Mouse (Mus musculus) embryonic facial prominence, embryonic 11.5 days (tissue): ENCODE data around the gene Abhd2. TPM values are rescaled to one million over a fixed set of nuclear protein-coding genes. Genes with fewer than 3 reads are reported as not detected.

Source experiments
- ATAC-seq: fragments of 200-750 bp; cut with Nextera tagmentation; replicated peaks from 2 replicates; pipeline ENCODE4 v1.8.0; 2017; ENCODE audit warnings: low read depth; ENCODE audit not compliant: insufficient number of reproducible peaks, low FRiP score, low TSS enrichment
- DNase-seq: peaks from one replicate; pipeline ENCODE4 v3.0.0-alpha.2; 2015; ENCODE audit warnings: low spot score
- H3K27ac ChIP-seq: fragments of 300-500 bp; sonication (generic); replicated peaks from 2 replicates; pipeline ENCODE4 v1.5.1; 2014; ENCODE audit warnings: mild to moderate bottlenecking, low read depth, low read length, control low read depth
- H3K27me3 ChIP-seq: fragments of 300-500 bp; sonication (generic); 2 replicates; pipeline ENCODE4 v1.6.1; 2014; ENCODE audit warnings: mild to moderate bottlenecking, low read length, moderate library complexity, mixed read lengths; ENCODE audit not compliant: control insufficient read depth, insufficient read depth
- H3K36me3 ChIP-seq: fragments of 300-500 bp; sonication (generic); replicated peaks from 2 replicates; pipeline ENCODE4 v1.6.1; 2014; ENCODE audit warnings: low read depth, mild to moderate bottlenecking, low read length, moderate library complexity, mixed read lengths; ENCODE audit not compliant: control insufficient read depth, insufficient read depth
- H3K4me1 ChIP-seq: fragments of 300-500 bp; sonication (generic); 2 replicates; pipeline ENCODE4 v1.6.1; 2014; ENCODE audit warnings: low read length, mixed read lengths; ENCODE audit not compliant: control insufficient read depth, insufficient read depth
- H3K4me2 ChIP-seq: fragments of 300-500 bp; sonication (generic); 2 replicates; pipeline ENCODE4 v1.6.1; 2014; ENCODE audit warnings: low read depth, mild to moderate bottlenecking, control low read depth, low read length, moderate library complexity
- H3K4me3 ChIP-seq: fragments of 300-500 bp; sonication (generic); 2 replicates; pipeline ENCODE4 v1.5.1; 2014; ENCODE audit warnings: low read depth, low read length, control low read depth
- H3K9ac ChIP-seq: fragments of 300-500 bp; sonication (generic); replicated peaks from 2 replicates; pipeline ENCODE4 v1.6.1; 2014; ENCODE audit warnings: mild to moderate bottlenecking, control low read depth, low read length
- H3K9me3 ChIP-seq: fragments of 300-500 bp; sonication (generic); replicated peaks from 2 replicates; pipeline ENCODE4 v1.6.1; 2016; ENCODE audit warnings: mild to moderate bottlenecking, low read length, inconsistent platforms, mixed read lengths; ENCODE audit not compliant: control insufficient read depth
- WGBS: fragments of 180-500 bp; shearing (Covaris S2); extraction: QIAGEN DNeasy Blood & Tissue Kit; methylation state at CpG from one replicate; pipeline ENCODE4 v1.1.7; 2014; 5-methylcytosine and 5-hydroxymethylcytosine counted together
- polyA plus RNA-seq: library from polyadenylated mRNA; unstranded; fragments of >200 nt; fragmentation: Nextera tagmentation; extraction: Ambion mirVana; gene quantifications from 2 replicates; pipeline ENCODE4 v1.2.1, GENCODE M21; 2014

The Abhd2 gene
- polyA plus RNA-seq, 1 experiment from 2014 or later: 12.2 TPM

DNA sequence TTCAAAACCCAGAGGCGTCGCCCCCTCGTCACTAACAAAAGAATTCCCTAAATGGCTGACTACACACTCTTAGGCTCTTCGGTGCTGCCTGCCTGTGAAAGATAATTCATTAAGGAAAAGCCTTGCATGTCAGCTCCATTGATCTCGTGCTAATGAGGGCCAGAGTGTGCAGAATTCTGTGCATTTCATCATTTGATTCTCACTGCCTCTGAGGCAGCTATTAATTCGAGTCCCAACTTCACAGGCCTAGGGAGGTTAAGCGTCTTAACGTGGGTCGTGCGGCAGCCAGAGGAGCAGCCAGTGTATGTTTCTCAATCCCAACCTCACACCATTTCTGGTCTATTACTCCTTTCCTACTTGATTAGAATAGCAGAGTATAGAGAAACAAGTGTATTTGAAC is 58.2 kb downstream of the Abhd2 start:
- H3K36me3 ChIP-seq: no peaks in the 10 kb centered on the region
- 78% methylated on average over 10 of the region's 10 CpGs for WGBS
- H3K4me2 ChIP-seq: no peak overlapping the region
- DNase-seq: no peak
- no peaks in the 10 kb centered on the region for H3K4me1 ChIP-seq
- H3K27ac ChIP-seq: no peak overlapping the region
- ATAC-seq: no peak
- H3K9ac ChIP-seq: no peak overlapping the region
- H3K27me3 ChIP-seq: no peaks in the 10 kb centered on the region
- no peaks in the 10 kb centered on the region for H3K9me3 ChIP-seq
- H3K4me3 ChIP-seq: no peak overlapping the region

GRCm38 (mm10) chr7:79333419-79333818 is 60.4 kb downstream of the Abhd2 start:
- Histone ChIP-seq H3K36me3 (no peaks in the 10 kb centered on the region), H3K9ac (no peak overlapping the region), H3K4me3 (no peak overlapping the region), H3K4me1 (no peaks in the 10 kb centered on the region), H3K27ac (no peak overlapping the region), H3K27me3 (no peaks in the 10 kb centered on the region), H3K9me3 (no peaks in the 10 kb centered on the region), H3K4me2 (no peak overlapping the region)
- 80% methylated on average over 3 of the region's 3 CpGs for WGBS
- ATAC-seq (no peak), DNase-seq (no peak)

- Histone ChIP-seq H3K9me3 (no peaks in the 10 kb centered on the region), H3K4me3 (no peak overlapping the region), H3K4me1 (no peaks in the 10 kb centered on the region), H3K36me3 (no peaks in the 10 kb centered on the region), H3K27ac (no peak overlapping the region), H3K4me2 (no peak overlapping the region), H3K27me3 (no peaks in the 10 kb centered on the region), H3K9ac (no peak overlapping the region)
- DNase-seq: no peak
- no peak; the same call in 1 of the 2 replicates for ATAC-seq
- WGBS: 95% methylated on average over 8 of the region's 8 CpGs
Observed at GRCm38 (mm10) chr7:79336362-79336910, 63.4 kb downstream of the Abhd2 start.

DNA sequence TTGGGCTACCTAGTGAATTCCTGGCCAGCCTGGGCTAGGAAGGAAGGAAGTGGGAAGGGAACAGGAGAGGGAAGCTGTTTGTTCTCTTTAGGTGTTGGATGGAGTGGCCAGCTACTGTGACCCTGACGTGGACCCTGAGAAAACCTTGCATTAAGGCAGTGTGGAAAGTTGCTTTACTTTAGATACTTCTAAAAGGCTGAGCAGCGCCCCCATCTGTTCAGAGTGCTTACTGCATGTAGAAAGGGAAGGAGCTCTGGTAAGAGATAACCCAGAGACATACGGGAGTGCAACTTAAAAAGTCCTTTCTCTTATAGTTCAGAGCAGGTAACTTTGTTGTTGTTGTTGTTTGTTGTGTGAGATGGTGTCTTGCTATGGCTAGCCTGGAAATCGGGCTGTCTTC is 72.9 kb downstream of the Abhd2 start:
- no peak overlapping the region for H3K4me2 ChIP-seq
- H3K9ac ChIP-seq: no peak overlapping the region
- no peak overlapping the region for H3K4me3 ChIP-seq
- ATAC-seq: no peak
- peak; percentile 74 for DNase-seq
- no peaks in the 10 kb centered on the region for H3K36me3 ChIP-seq
- H3K27ac ChIP-seq: no peak overlapping the region
- no peaks in the 10 kb centered on the region for H3K9me3 ChIP-seq
- 59% methylated on average over 4 of the region's 4 CpGs for WGBS
- no peaks in the 10 kb centered on the region for H3K27me3 ChIP-seq
- H3K4me1 ChIP-seq: no peaks in the 10 kb centered on the region

- no peak for ATAC-seq
- no peaks in the 10 kb centered on the region for H3K36me3 ChIP-seq
- no peak for DNase-seq
Observed at GRCm38 (mm10) chr7:79346555-79347075, 73.6 kb downstream of the Abhd2 start.

DNA sequence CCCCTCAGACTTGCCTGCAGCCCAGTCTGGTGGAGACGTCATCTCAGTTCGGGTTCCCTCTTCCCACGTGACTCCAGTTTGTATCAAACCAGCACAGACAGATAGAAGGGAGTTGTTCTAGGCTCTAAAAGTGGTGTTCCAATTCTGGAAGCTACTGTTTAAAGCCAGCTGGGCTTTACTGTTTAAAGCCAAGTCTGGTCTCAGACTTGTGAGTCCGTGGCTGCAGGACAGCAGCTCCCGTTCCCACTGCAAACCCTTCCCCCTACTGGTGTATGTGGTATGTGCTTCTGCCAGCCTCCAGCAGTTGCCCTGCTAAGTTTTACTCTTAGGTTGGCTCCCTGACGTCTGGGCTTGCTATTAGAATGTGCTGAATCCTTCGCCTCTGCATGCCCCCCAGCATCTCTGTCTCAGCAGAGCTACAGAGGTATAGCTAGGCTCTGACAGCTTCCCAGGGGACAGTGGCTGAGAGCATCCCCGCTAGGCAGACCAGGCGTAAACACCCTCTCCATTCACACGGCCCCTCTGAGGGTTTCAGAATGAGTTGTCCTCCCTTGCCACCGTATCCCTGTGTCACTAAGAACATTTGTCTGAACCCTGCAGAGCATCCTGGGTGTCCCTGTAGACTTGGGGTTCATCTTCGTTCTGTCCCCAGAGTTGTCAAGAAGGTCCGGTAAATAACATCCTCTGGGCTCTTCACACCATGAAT is 74.3 kb downstream of the Abhd2 start:
- Histone ChIP-seq H3K9me3 (no peaks in the 10 kb centered on the region), H3K36me3 (no peaks in the 10 kb centered on the region), H3K27ac (no peak overlapping the region), H3K4me2 (no peak overlapping the region), H3K27me3 (no peaks in the 10 kb centered on the region), H3K4me3 (no peak overlapping the region), H3K9ac (no peak overlapping the region), H3K4me1 (no peaks in the 10 kb centered on the region)
- ATAC-seq (no peak), DNase-seq (no peak)
- 80% methylated on average over 13 of the region's 13 CpGs for WGBS

More at GRCm38 (mm10) chr7:79346555-79347075, 73.6 kb downstream of the Abhd2 start:
- Histone ChIP-seq H3K27ac (no peak overlapping the region), H3K4me2 (no peak overlapping the region), H3K4me3 (no peak overlapping the region), H3K4me1 (no peaks in the 10 kb centered on the region), H3K27me3 (no peaks in the 10 kb centered on the region), H3K9me3 (no peaks in the 10 kb centered on the region), H3K9ac (no peak overlapping the region)
- 76% methylated on average over 8 of the region's 8 CpGs for WGBS

- Histone ChIP-seq H3K4me3 (no peak overlapping the region), H3K4me1 (no peaks in the 10 kb centered on the region), H3K27ac (no peak overlapping the region), H3K9ac (no peak overlapping the region), H3K4me2 (no peak overlapping the region), H3K27me3 (no peaks in the 10 kb centered on the region), H3K36me3 (no peaks in the 10 kb centered on the region), H3K9me3 (no peaks in the 10 kb centered on the region)
- ATAC-seq (no peak), DNase-seq (no peak)
- WGBS: 86% methylated on average over 8 of the region's 8 CpGs
Observed at GRCm38 (mm10) chr7:79348816-79349215, 75.8 kb downstream of the Abhd2 start.

GRCm38 (mm10) chr7:79349738-79350386 is 76.9 kb downstream of the Abhd2 start:
- no peak overlapping the region for H3K4me3 ChIP-seq
- 31% methylated on average over 12 of the region's 12 CpGs for WGBS
- H3K9ac ChIP-seq: no peak overlapping the region
- ATAC-seq (peak; percentile 15; the same call in 1 of the 2 replicates), DNase-seq (peak; percentile 87)
- H3K9me3 ChIP-seq: no peaks in the 10 kb centered on the region
- no peaks in the 10 kb centered on the region for H3K4me1 ChIP-seq
- H3K36me3 ChIP-seq: peaks cover 4% of the 10 kb centered on the region
- no peak overlapping the region for H3K27ac ChIP-seq
- H3K4me2 ChIP-seq: no peak overlapping the region
- no peaks in the 10 kb centered on the region for H3K27me3 ChIP-seq
